Mouse (Mus musculus) frontal cortex, adult 2 months (tissue): ENCODE data around the gene Gm17387. TPM values are rescaled to one million over a fixed set of nuclear protein-coding genes. Genes with fewer than 3 reads are reported as not detected.

Experiments used
- DNase-seq, 2 experiments: peaks; one replicate each; pipeline ENCODE4 v3.0.0; 2022; ENCODE audit warnings: low spot score in 1 of 2; ENCODE audit errors: extremely low spot score in 1 of 2
- polyA plus RNA-seq: library from polyadenylated mRNA; depleted of rRNA; stranded (reverse); fragments of >200 nt; gene quantifications from 2 replicates; pipeline ENCODE4 v1.2.3, GENCODE M21; 2012; rRNA removed

Gene Gm17387
- not detected in 2 replicates for polyA plus RNA-seq

DNA sequence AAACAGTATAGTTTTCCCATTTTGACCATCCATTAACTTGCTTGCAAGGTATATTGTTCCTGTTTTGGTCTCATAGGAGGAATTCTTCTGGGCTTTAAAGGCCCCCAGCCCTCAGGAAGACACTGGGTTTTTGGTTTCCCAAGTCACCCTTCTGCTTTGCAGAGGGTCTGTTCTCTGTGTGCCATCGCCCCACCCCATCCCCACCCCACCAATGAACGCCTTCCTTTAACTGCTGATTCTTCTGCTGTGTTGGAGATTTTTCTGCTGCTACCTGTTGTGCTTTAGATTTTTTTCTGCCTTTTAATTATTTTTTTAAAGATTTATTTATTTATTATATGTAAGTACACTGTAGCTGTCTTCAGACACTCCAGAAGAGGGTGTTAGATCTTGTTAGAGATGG is at the start of gene Gm17387:
TSS of gene Gm17387 (plus strand) at position 301 of the 400 bp plus-strand sequence.
- DNase-seq = no peak

DNA sequence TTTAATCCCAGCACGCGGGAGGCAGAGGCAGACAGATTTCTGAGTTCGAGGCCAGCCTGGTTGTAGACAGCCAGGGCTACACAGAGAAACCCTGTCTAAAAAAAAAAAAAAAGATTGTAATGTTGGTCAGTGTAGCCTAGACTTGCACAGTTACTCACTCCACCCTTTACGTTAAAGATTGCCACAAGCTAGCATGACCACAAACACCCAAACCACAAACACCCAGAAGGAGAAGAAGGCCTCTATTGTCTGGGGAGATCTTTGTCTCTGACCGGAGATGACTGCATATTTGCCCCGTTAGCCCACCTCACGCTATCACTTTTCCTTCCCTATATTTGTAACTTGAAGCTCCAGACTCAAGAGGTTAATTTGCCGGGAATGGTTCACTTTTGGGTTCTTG is 47.2 kb upstream of the Gm17387 start:
- no peak for DNase-seq

DNA sequence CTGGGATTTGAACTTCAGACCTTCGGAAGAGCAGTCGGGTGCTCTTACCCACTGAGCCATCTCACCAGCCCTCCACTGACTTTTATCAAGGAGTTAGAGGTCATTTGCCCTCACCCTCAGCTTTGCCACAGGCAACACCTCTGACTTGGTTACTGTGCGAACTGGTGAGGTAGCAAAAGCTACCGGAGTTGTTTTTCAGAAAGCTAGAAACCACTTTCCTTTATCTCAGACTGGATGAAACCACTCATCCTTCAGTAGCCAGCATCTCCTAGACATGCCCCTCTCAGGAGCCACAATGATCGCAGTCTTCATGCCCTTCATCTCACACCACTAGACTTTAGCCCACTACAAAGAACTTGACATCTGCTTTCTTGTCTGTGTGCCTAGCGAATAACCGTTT is 46.0 kb upstream of the Gm17387 start:
- DNase-seq = no peak

DNA sequence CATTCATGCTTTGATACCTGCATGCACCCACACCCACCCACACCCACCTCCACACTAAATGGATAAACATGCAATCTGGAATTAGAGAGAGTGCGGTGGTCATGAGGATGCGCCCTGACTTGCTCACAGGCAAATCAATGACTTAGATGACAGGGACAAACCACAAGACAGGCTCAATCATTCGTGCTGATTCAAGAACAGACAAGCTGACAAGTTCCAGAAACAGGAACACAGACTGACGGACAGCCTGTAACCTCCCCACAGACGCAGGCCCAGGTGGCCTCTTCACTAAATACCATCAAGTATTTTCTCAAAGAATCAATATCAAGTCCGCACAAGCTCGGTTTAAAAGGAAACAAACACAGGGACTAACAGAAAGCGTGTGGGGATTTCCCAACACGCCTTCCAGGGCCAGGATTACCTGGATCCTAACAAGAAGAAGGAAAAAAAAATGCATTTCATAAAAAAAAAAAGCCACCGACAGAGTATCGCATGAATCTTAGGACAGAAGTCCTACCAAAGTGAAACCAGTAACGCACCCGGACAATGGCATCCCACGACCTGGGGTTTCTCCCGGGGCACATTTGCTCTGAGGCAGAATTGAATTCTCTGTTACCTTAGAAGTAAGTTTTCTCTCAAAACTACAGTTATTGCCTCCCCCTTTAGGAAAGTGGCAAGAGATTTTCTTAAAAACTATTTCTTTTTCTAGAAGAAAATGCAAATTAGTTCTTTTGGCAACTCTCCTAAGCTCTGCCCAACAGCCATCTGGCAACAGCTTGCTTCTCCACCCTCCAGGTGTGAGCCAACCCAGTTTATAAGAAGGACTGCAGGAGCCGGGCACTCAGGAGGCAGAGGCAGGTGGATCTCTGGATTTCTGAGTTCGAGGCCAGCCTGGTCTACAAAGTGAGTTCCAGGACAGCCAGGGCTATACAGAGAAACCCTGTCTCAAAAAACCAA is 41.5 kb upstream of the Gm17387 start:
- DNase-seq = peak in 1 of 2 experiments; percentile 72

DNA sequence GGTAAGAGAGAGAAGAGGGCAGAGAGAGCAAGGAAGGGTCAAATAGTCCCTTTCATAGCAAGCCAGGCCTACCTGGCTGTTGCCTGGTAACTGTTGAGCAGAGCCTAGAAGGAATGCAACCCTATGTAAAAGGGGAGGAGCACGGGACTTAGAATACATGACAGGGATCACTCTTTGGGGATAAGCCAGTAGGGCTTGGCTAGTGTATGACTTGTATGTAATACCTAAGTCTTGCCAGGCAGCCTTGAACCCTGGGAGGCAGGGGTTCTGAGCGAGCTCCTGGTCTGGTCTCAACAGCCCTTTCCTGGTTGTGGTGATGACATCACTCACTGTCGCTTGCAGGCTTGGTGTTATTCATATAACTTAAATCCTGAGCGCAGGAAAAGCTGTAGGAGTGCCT is 39.9 kb upstream of the Gm17387 start:
- no peak for DNase-seq

DNA sequence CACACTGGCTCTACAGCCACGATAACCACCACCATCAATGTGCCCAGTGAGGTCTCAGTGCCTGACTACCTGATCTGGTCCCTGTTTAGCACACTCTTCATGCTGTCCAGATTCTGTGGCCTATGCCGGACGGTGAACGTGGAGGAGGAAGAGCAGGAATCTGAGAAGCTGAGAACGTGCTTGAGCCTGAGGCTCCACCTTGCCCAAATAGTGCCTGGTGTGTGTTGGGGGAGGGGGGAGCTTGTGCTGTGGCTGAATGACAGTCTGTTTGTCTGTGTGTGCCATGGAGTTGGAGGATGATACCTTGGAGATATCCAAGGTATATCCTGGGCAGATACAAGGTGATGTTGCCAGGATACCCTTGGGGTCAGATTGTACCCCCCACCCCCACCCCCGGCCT is 38.7 kb upstream of the Gm17387 start:
- no peak for DNase-seq

DNA sequence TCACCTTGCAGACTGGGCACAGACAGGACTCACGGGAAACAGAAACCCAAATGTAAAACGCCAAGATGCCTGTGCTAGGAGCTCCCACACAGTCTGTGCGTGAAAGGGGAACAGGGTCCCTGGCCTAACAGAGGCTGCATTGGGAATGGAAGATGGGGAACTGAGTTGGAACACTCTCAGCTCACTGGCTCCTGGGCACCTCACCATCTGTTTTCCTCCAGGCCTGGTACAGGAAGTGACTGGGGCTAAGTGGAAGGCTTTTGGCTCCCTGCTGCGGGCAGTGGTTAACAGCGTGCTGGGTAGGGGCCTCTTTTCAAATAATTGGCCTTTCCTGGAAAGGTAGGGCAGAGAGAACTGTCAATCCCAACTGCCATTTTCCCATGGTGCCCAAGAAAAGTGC is 38.3 kb upstream of the Gm17387 start:
- no peak for DNase-seq

DNA sequence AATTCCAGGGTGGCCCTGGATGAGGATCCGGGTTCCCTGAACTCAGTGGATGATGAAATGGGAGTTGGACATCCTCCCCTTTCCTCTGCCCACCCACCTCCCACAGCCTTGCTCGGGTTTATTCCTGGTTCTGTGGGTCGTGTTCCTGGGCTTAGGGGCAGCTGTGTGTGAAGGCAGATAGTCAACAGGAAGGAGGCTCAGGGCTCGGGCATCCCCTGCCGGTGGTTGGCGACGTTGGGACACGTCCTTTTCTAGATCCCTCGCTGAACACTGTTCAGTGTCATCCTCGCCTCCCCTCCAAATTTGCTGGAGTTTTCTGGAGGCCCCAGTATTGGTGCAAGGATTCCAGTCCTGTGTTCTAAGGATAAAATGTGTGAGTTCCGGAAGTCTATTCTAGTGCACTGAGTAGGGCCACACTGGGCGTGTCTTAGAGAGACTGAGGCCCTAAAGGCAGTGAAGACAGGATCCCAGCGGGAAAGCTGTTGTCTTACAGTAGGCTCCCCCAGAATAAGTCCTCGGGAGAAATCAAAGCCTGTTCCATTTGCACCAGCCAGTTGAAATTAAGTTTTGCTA is 37.7 kb upstream of the Gm17387 start:
- DNase-seq = no peak

DNA sequence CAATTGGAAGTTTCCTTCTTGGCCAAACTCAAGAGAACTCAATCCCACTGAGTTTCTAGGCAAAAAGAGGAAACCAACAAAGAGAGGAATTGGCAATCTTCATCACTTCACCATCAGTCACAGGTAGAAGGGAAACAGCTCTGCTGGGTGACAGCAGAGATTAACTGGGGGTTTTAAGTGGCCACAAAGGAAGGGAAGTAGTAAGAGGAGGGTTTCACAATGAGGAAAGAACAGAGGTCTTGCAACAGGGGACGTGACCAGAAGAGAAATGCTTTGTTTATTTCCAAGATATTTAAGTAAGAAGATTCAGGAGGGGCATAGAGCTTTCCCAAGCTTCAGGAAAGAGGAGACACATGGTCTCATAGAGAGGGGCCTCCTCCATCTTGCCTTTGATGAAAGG is 31.1 kb upstream of the Gm17387 start:
- DNase-seq = no peak

DNA sequence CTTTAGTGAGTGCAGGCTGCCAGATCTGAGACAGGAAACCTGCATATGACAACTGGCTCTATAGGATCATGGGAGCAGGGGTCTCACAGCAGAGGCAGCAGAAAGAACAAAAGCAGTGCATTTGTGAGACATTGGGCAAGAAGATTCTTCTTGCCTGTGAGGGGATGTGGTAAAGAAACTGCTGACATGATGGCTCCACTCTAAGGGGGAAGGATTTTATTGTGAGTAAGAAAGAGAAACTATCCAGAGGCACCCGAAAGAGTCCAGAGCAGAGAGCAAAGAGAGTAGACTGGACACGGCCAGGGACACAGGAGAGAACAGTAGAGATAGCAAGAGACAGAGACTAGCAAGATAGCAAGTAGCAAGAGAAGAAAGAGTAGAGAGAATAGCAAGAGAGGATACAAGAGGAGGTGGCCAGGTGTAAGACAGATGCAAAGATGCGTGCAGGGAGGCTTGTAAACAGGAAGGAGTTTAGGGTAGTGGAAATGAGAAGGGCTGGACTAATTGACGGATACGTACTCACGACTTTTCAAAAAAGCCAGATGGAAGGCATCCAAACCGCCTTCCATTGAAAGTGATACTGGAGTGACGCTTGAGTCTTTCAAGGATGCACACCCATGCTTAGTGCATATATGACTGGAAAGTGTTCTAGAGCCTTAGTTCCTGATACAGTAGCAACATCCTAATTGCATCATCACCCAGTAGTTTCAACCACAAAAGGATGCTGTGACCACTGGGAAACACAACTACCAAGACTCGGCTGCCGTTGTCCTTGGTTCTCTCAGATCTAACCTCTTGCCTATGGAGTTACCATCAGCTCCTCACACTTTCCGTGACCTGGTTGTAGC is 29.9 kb upstream of the Gm17387 start:
- DNase-seq = no peak

DNA sequence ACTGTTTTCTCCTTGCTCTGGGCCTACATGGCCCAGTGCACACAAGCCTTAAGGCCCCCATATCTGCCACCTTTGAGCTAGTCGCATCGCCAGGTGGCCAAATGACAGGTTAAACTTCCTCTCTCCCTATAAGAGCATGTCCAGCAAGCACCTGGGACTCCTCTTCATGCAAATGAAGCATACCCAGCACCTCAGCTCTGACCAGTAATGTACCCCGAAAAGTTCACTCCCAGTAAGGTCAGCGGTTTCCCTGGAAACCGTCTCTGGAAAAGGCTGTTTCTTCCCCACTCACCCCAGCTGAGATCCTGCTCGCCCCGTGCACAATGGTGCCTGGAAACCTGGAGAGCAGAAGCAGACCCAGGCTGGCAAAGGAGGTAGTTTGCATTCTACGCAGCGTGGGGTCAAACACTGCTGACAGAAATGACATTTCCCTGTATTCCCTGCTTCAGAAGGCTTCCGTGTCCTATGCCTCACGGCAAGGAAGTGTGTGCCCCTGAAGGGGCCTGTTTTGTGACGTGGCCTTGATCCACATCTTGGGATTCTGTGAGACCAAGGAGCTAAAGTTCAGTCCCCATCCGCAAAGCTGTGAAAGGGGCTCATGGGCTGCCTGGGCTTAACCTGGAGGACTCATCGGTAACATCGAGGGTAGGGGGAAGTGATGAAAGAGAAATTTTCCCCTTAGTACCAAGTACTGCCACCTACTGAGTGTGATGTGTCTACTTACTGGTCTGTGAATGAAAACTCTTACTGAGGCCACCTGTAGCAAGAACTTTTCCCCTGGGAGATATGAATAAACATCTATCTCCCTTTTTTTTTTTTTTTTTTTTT is 27.8 kb upstream of the Gm17387 start:
- no peak for DNase-seq

DNA sequence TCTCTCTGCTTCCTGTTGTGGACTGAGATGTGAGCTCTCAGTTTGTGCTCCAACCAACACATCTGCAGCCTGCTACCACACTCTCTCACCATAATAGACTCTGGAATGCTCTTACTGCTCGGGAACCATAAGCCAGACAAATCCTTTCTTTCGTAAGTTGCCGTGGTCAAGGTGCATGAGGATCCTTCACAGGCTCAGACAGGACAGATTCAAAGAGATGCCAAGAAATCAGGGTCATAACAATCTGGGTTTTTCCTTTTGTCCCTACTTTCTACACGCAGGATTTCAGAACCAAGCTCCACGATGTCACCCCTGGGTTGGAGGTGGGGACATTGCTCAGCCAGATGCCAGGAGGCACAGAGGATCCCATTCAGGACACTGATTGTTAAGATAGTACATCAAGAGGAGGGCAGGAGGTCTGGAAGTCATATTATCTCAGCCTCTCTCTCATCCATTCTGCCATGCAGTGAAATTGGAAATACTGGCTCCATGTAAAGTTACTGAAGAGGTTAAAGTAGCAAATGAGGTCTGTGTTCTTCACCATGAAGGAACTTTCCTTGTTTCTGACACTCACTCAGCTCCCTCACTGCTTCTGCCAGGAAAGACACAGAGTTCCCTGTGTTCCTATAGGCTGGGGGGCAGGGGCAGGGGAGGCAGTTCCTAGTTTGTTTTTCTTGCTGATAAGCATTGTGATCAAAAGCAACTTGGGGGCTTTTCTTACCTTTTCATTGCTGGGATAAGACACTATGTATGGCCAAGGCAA is 25.5 kb upstream of the Gm17387 start:
- no peak for DNase-seq

DNA sequence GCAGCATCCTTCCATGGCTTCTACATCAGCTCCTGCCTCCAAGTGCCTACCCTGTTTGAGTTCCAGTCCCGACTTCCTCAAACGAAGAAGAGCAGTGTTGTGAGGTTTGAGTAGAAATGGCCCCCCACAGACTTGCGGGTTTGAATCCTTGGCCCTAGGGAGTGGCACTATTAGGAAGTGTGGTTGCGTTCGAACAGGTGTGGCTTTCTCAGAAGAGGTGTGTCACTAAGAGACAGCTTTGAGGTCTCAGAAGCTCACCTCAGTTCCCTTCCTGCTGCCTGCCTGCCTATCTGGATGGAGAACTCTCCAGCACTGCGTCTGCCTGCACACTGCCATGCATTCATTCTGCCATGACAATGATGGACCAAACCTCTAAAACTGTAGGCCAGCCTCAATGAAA is 22.5 kb upstream of the Gm17387 start:
- DNase-seq = no peak

DNA sequence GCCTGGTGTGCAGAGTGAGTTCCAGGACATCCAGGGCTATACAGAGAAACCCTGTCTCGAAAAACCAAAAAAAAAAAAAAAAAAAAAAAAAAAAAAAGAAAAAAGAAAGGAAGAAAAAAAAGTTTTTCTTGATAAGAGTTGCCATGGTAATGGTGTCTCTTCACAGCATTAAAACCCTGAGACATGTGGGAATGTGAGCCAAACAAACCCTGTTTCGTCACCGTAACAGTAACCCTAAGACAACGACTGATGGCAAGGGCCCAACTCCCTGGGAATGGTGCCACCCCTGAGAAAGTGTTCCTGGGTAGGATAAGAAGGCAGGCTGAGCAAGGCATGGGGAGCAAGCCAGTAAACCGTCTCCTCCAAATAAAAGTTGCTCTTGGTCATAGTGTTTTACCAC is 22.0 kb upstream of the Gm17387 start:
- DNase-seq = peak in 1 of 2 experiments; percentile 49

DNA sequence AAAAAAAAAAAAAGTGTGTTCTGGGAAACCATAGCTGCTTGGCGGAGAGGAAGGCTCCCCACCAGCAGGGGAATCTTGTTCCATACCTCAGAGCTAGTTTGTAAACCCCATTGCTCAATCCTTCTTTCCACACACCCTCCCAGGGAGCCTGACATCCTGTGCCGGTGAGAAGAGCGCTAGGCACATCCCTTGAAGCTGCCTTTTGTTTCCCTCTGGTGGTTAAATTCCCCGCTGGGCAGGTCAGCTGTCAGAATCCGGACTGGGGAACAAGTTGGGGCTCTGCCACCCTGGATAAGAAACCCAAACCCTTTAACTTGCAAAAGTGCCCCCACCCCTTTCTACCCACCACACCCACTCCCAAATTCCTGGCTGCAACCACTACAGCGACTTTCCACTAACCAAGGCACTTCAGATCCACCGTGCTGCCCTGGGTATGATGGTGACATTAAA is 20.6 kb upstream of the Gm17387 start:
- DNase-seq = no peak

DNA sequence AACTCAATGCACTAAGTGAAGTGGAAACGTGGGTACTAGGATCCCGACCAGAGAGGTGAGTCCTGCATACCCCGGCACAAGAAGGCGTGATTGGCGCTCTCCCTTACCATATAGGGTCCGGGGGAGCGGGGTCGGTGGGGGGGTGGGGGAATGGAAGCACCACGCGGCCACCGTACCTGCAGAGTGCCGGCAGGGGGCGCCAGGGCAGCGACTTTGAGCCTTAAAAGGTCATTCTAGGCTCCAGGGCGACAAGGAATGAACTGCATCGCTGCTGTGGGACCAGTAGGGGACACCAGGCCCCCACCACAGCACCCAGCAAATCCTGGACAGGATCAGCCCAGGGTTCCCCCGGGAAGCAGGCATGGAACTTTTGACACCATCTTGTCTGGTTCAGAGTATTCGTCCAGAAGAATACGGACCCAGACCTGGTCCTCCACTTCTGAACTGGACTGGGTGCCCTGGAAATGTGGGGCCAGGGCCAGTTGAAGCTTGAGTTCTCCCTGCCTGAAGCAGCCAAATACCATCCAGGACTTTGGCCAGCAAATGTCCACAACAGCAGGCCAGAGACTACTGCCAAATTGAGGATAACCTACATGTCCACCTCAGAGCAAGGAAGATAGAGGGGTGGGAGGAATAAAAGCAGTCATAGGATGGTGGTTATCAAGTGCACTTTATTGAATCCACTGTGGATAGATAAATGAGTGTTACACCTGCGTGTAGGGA is 19.8 kb upstream of the Gm17387 start:
- peak in 1 of 2 experiments; percentile 65 for DNase-seq

DNA sequence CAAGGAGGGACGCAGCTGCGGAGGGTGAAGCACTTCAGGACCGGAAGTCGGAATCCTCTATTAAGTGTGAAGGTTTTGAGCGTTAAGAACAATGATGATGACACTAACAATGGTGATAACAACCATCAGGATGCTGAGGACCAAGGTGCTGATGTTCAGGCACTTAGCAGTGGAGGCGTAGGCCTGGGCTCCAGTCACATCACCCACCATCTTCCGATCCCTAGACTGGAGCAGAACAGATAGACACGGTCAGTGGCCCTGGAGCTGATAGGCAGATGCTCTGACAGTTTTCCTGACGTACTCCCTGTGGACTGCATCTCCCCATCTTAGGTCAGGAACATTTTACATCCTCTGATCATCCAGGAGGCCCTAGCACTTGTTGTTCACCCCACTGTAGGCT is 19.3 kb upstream of the Gm17387 start:
- no peak for DNase-seq

DNA sequence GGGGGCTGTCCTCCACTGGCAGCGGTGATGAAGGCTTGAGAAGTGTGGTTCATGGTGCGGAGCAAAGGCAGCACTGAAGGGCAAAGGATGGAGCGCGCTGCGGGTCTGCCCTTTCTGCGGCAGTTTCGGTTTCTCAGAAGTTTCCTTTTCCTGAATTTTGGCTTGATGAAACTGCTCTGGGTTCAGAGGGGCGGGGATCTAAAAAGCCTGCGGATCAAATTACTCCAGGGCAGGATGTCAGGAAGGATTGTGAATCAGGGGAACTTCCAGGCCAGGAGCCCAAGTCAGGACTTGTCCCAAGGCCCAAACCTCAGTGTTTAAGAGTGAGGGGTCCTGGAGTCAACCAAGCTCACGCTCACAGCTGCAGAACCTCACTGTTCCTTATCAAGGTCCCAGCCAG is 18.3 kb upstream of the Gm17387 start, which contains the start of gene Ifitm3:
TSS of gene Ifitm3 (minus strand) at position 178 of the 400 bp plus-strand sequence.
- no peak for DNase-seq
